Mouse (Mus musculus) CD4-positive, CD25-positive, alpha-beta regulatory T cell, adult 4 months (primary cell): Measurements from ENCODE around the gene Gm28308. TPM values are rescaled to one million over a fixed set of nuclear protein-coding genes. Genes with fewer than 3 reads are reported as not detected.

Experiments
- ATAC-seq: one replicate; pipeline ENCODE4 v1.8.0; 2017
- polyA plus RNA-seq, 2 experiments: library from polyadenylated mRNA; unstranded; fragments of 100-300 nt; shearing (Covaris generic); gene quantifications; one replicate each; pipeline ENCODE4 v1.2.1; 2017

Gene Gm28308
- polyA plus RNA-seq, 2 experiments from 2014 or later: not detected

- peak; percentile 48 for ATAC-seq
Measured at GRCm38 (mm10) chr6:52246403-52246803, 33.3 kb upstream of the Gm28308 start.

- peak; percentile 41 for ATAC-seq
Measured at GRCm38 (mm10) chr6:52245757-52246142, 32.6 kb upstream of the Gm28308 start, which contains the start of gene Hoxa11. TSS of gene Hoxa11 (minus strand) at chr6:52245810.

GRCm38 (mm10) chr6:52245040-52245756 is 32.1 kb upstream of the Gm28308 start:
- ATAC-seq: no peak

GRCm38 (mm10) chr6:52244471-52245039 is 31.4 kb upstream of the Gm28308 start:
- ATAC-seq: no peak

- ATAC-seq: no peak
Measured at GRCm38 (mm10) chr6:52243681-52244121, 30.6 kb upstream of the Gm28308 start.

GRCm38 (mm10) chr6:52242801-52243332 is 29.7 kb upstream of the Gm28308 start:
- ATAC-seq: no peak

- no peak for ATAC-seq
Measured at GRCm38 (mm10) chr6:52241001-52241621, 28.0 kb upstream of the Gm28308 start.

- peak; percentile 78 for ATAC-seq
Measured at GRCm38 (mm10) chr6:52240389-52241000, 27.4 kb upstream of the Gm28308 start, which contains the start of gene Hoxa10. TSS of gene Hoxa10 (minus strand) at chr6:52240854.

GRCm38 (mm10) chr6:52239625-52240388 is 26.7 kb upstream of the Gm28308 start:
- ATAC-seq: no peak

- no peak for ATAC-seq
Measured at GRCm38 (mm10) chr6:52238976-52239375, 25.8 kb upstream of the Gm28308 start.

- no peak for ATAC-seq
Measured at GRCm38 (mm10) chr6:52238155-52238545, 25.0 kb upstream of the Gm28308 start.

GRCm38 (mm10) chr6:52237346-52238154 is 24.4 kb upstream of the Gm28308 start:
- ATAC-seq: no peak

- no peak for ATAC-seq
Measured at GRCm38 (mm10) chr6:52236806-52237205, 23.7 kb upstream of the Gm28308 start.

- ATAC-seq: no peak
Measured at GRCm38 (mm10) chr6:52235866-52236265, 22.7 kb upstream of the Gm28308 start.

- no peak for ATAC-seq
Measured at GRCm38 (mm10) chr6:52235267-52235666, 22.1 kb upstream of the Gm28308 start.

GRCm38 (mm10) chr6:52234428-52235140 is 21.4 kb upstream of the Gm28308 start:
- ATAC-seq: no peak

- ATAC-seq: peak; percentile 33
Measured at GRCm38 (mm10) chr6:52233546-52234427, 20.6 kb upstream of the Gm28308 start.

- ATAC-seq: no peak
Measured at GRCm38 (mm10) chr6:52232984-52233545, 19.9 kb upstream of the Gm28308 start.

- no peak for ATAC-seq
Measured at GRCm38 (mm10) chr6:52232568-52232965, 19.4 kb upstream of the Gm28308 start.
